Mouse (Mus musculus): ENCODE measurements around the gene Ccn6. TPM values are rescaled to one million over a fixed set of nuclear protein-coding genes. Genes with fewer than 3 reads are reported as not detected.

Ccn6 gene
- polyA plus RNA-seq, 1 experiment from 2014 or later, result 0.16 TPM

DNA sequence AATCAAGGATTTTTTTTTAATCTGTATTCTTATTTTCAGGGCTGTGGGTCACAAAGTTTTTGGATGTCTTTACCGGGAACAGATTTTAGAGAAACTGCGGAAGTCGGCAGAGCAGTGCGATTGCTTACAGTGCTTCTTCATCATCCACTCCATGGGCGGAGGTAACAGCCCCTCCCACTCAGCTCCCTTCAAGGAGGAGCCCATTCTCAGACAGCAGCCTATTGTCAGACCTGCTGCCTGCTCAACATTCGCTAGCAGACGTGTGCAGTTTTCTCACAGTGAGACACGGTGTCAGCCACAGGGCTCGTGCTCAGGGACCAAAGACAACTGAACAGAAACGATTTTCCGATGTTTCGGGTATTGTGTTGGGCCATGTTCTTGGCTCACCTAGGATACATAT, 21.4 kb downstream of the Ccn6 start:
- Histone ChIP-seq H3K4me2 (ENCODE audit: low read length) (no peak overlapping the region), H3K4me3 (replicated peaks; ENCODE audit: low read depth, low read length) (no peak overlapping the region), H3K4me1 (replicated peaks; ENCODE audit: insufficient read depth, low read length) (no peaks in the 10 kb centered on the region), H3K27me3 (ENCODE audit: insufficient read depth, low read length) (no peaks in the 10 kb centered on the region), H3K9ac (ENCODE audit: low read depth, low read length) (no peak overlapping the region), H3K9me3 (replicated peaks; ENCODE audit: low read length) (no peaks in the 10 kb centered on the region), H3K27ac (no peak overlapping the region), H3K36me3 (ENCODE audit: insufficient read depth, low read length) (0 out of 2 replicates have a peak, but pooled peaks cover 7% of the 10 kb centered on the region)
- 91% methylated on average over 12 of the region's 12 CpGs for WGBS
- no peak for ATAC-seq (replicated peaks; ENCODE audit: low FRiP score, low read depth)
- TF ChIP-seq CTCF (IDR thresholded peaks at IDR 0.05; ENCODE audit: low read depth), result no peak
- DNase-seq (ENCODE audit: low spot score), result no peak

- Histone ChIP-seq H3K36me3 (ENCODE audit: insufficient read depth, low read length) (0 out of 2 replicates have a peak, but pooled peaks cover 7% of the 10 kb centered on the region), H3K9ac (ENCODE audit: low read depth, low read length) (no peak overlapping the region), H3K4me3 (replicated peaks; ENCODE audit: low read depth, low read length) (no peak overlapping the region), H3K27ac (no peak overlapping the region), H3K9me3 (replicated peaks; ENCODE audit: low read length) (no peaks in the 10 kb centered on the region), H3K4me1 (replicated peaks; ENCODE audit: insufficient read depth, low read length) (no peaks in the 10 kb centered on the region), H3K27me3 (ENCODE audit: insufficient read depth, low read length) (no peaks in the 10 kb centered on the region), H3K4me2 (ENCODE audit: low read length) (no peak overlapping the region)
- DNase-seq (ENCODE audit: low spot score) (no peak), ATAC-seq (replicated peaks; ENCODE audit: low FRiP score, low read depth) (no peak)
- TF ChIP-seq CTCF (IDR thresholded peaks at IDR 0.05; ENCODE audit: low read depth), result no peak
- WGBS, result 87% methylated on average over 2 of the region's 2 CpGs
These were observed 22.2 kb downstream of the Ccn6 start for GRCm38 (mm10) chr10:39141401-39141800.

GRCm38 (mm10) chr10:39140843-39141242, 22.8 kb downstream of the Ccn6 start:
- Histone ChIP-seq H3K36me3 (ENCODE audit: insufficient read depth, low read length) (0 out of 2 replicates have a peak, but pooled peaks cover 7% of the 10 kb centered on the region), H3K4me2 (ENCODE audit: low read length) (no peak overlapping the region), H3K4me1 (replicated peaks; ENCODE audit: insufficient read depth, low read length) (no peaks in the 10 kb centered on the region), H3K4me3 (replicated peaks; ENCODE audit: low read depth, low read length) (no peak overlapping the region), H3K9ac (ENCODE audit: low read depth, low read length) (no peak overlapping the region), H3K9me3 (replicated peaks; ENCODE audit: low read length) (no peaks in the 10 kb centered on the region), H3K27ac (no peak overlapping the region), H3K27me3 (ENCODE audit: insufficient read depth, low read length) (no peaks in the 10 kb centered on the region)
- WGBS, result 67% methylated on average over 14 of the region's 14 CpGs
- DNase-seq (ENCODE audit: low spot score) (no peak), ATAC-seq (replicated peaks; ENCODE audit: low FRiP score, low read depth) (no peak)
- no peak for TF ChIP-seq CTCF (IDR thresholded peaks at IDR 0.05; ENCODE audit: low read depth)

- DNase-seq (ENCODE audit: low spot score), result no peak
- Histone ChIP-seq H3K4me2 (ENCODE audit: low read length) (no peak overlapping the region), H3K4me1 (replicated peaks; ENCODE audit: insufficient read depth, low read length) (no peaks in the 10 kb centered on the region), H3K4me3 (replicated peaks; ENCODE audit: low read depth, low read length) (no peak overlapping the region), H3K27me3 (ENCODE audit: insufficient read depth, low read length) (no peaks in the 10 kb centered on the region), H3K36me3 (ENCODE audit: insufficient read depth, low read length) (0 out of 2 replicates have a peak, but pooled peaks cover 7% of the 10 kb centered on the region), H3K27ac (no peak overlapping the region), H3K9me3 (replicated peaks; ENCODE audit: low read length) (no peaks in the 10 kb centered on the region), H3K9ac (ENCODE audit: low read depth, low read length) (no peak overlapping the region)
- WGBS, result 85% methylated on average over 6 of the region's 6 CpGs
- no peak for TF ChIP-seq CTCF (IDR thresholded peaks at IDR 0.05; ENCODE audit: low read depth)
- no peak for ATAC-seq (replicated peaks; ENCODE audit: low FRiP score, low read depth)
These were observed 24.8 kb downstream of the Ccn6 start for GRCm38 (mm10) chr10:39138761-39139160.

GRCm38 (mm10) chr10:39137766-39138165, 25.8 kb downstream of the Ccn6 start:
- Histone ChIP-seq H3K4me1 (replicated peaks; ENCODE audit: insufficient read depth, low read length) (no peaks in the 10 kb centered on the region), H3K36me3 (ENCODE audit: insufficient read depth, low read length) (0 out of 2 replicates have a peak, but pooled peaks cover 7% of the 10 kb centered on the region), H3K4me2 (ENCODE audit: low read length) (no peak overlapping the region), H3K9me3 (replicated peaks; ENCODE audit: low read length) (no peaks in the 10 kb centered on the region), H3K4me3 (replicated peaks; ENCODE audit: low read depth, low read length) (no peak overlapping the region), H3K9ac (ENCODE audit: low read depth, low read length) (no peak overlapping the region), H3K27me3 (ENCODE audit: insufficient read depth, low read length) (no peaks in the 10 kb centered on the region), H3K27ac (no peak overlapping the region)
- ATAC-seq (replicated peaks; ENCODE audit: low FRiP score, low read depth) (no peak), DNase-seq (ENCODE audit: low spot score) (no peak)
- 90% methylated on average over 3 of the region's 3 CpGs for WGBS
- TF ChIP-seq CTCF (IDR thresholded peaks at IDR 0.05; ENCODE audit: low read depth), result no peak

DNA sequence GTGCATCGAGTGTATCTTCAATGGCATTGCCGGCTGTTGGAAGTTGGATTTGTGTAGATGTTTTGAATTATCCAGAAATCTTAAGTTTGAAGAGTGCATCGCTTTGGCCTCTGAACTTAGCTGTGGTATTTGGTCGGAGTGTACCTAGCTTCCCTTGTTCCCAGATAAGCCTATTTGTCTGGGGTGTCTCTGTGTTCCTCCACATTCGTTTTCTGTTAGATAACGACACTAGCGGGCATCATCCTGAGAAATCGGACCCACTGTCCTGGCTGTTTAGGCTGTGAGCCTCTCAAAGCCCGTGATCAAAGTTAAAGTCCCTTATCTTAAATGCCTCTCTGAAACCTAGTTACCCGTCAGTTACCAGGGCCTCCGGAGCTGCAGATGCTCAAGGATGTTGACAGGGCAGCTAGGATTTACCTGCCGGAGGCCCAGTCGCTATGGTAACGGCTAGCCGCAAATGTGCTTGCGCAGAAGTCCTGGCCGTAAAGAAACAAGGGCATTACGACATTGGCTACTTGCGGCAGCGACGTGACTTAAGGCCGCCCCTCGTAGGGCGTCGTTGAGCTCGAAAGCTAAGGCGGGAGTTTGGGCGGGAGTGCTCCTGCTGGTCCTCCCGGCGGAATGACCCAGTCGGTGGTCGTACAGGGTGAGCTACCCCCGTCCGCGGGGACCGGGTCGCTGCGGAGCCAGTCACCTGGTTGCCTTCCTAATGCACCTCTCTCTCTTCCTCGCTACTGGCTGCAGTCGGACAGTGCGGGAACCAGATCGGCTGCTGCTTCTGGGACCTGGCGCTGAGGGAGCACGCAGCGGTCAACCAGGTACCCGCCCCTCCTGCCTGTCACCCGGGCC, 29.9 kb downstream of the Ccn6 start, which contains the start of the genes Fam229b and Tube1:
Gene Fam229b, minus strand, starts transcription at position 453 of the 849 bp plus-strand sequence.
Gene Tube1, plus strand, starts transcription at position 515 of the 849 bp plus-strand sequence.
- Histone ChIP-seq H3K27me3 (ENCODE audit: insufficient read depth, low read length) (no peaks in the 10 kb centered on the region), H3K4me3 (replicated peaks; ENCODE audit: low read depth, low read length) (peak within 1 kb of the TSS; percentile 64), H3K36me3 (ENCODE audit: insufficient read depth, low read length) (no peaks in the 10 kb centered on the region), H3K27ac (no peak within 1 kb of the TSS), H3K9me3 (replicated peaks; ENCODE audit: low read length) (no peaks in the 10 kb centered on the region), H3K4me1 (replicated peaks; ENCODE audit: insufficient read depth, low read length) (no peaks in the 10 kb centered on the region), H3K4me2 (ENCODE audit: low read length) (peak within 1 kb of the TSS; percentile 92), H3K9ac (ENCODE audit: low read depth, low read length) (peak within 1 kb of the TSS; percentile 60)
- WGBS, result 5% methylated on average over 47 of the region's 47 CpGs
- TF ChIP-seq CTCF (IDR thresholded peaks at IDR 0.05; ENCODE audit: low read depth), result no peak
- ATAC-seq (replicated peaks; ENCODE audit: low FRiP score, low read depth), result peak; percentile 93
- peak; percentile 99 for DNase-seq (ENCODE audit: low spot score)
